Mouse (Mus musculus) CH12.LX (cell line): ENCODE data around the gene Caprin2.

ENCODE experiments used
- CTCF ChIP-seq, 2 experiments: IDR thresholded peaks in 1 of 2; conservative IDR thresholded peaks in 1 of 2; 2 replicates each; pipeline ENCODE4 v1.5.1; 2011 to 2012; ENCODE audit warnings: low read depth in 2 of 2, low read length in 2 of 2, improper control_type of control experiment in 1 of 2, inconsistent platforms in 1 of 2, mild to moderate bottlenecking in 1 of 2, moderate library complexity in 1 of 2
- ELF1 ChIP-seq: IDR thresholded peaks from 2 replicates; pipeline ENCODE4 v1.6.1; 2014; ENCODE audit warnings: low read depth, mild to moderate bottlenecking, inconsistent platforms, low read length, improper control_type of control experiment
- EP300 ChIP-seq: IDR thresholded peaks from 2 replicates; pipeline ENCODE4 v1.6.1; 2011; ENCODE audit warnings: low read length, improper control_type of control experiment
- POLR2A ChIP-seq: IDR thresholded peaks from 2 replicates; pipeline ENCODE4 v1.6.1; 2011; ENCODE audit warnings: low read depth, mild to moderate bottlenecking, improper control_type of control experiment, low read length
- RAD21 ChIP-seq: IDR thresholded peaks from 2 replicates; pipeline ENCODE4 v1.6.1; 2011; ENCODE audit warnings: low read depth, mild to moderate bottlenecking, low read length, improper control_type of control experiment, moderate library complexity
- UBTF ChIP-seq: IDR thresholded peaks from 2 replicates; pipeline ENCODE4 v1.6.1; 2012; ENCODE audit warnings: low read depth, mild to moderate bottlenecking, inconsistent platforms, low read length, improper control_type of control experiment, moderate library complexity
- ZMIZ1 ChIP-seq: IDR thresholded peaks from 2 replicates; pipeline ENCODE4 v1.6.1; 2012; ENCODE audit warnings: low read depth, mild to moderate bottlenecking, inconsistent platforms, low read length, improper control_type of control experiment

GRCm38 (mm10) chr6:148894888-148895772, 907 bp downstream of the Caprin2 start:
- no peak for TF ChIP-seq CTCF (conservative IDR thresholded peaks at IDR 0.05 in 1 of 2, IDR thresholded peaks at IDR 0.05 in 1 of 2; ENCODE audit: low read depth in 2 of 2, low read length in 2 of 2)
- TF ChIP-seq POLR2A = no peak
- TF ChIP-seq EP300 = no peak
- no peak for TF ChIP-seq UBTF
- no peak for TF ChIP-seq RAD21
- no peak for TF ChIP-seq ZMIZ1
- no peak for TF ChIP-seq ELF1
